Mouse (Mus musculus) left cerebral cortex, adult 6 months (tissue): Measurements from ENCODE around the gene Orm1. TPM values are rescaled to one million over a fixed set of nuclear protein-coding genes. Genes with fewer than 3 reads are reported as not detected.

Experiments
- long read RNA-seq, 2 experiments: library from polyadenylated mRNA; unstranded; transcript quantifications; one replicate each; pipeline ENCODE4 v2.0.0; 2019 to 2020
- polyA plus RNA-seq: library from polyadenylated mRNA; unstranded; fragments of <200 nt; fragmentation: Nextera tagmentation; gene quantifications from 2 replicates; pipeline ENCODE4 v1.2.3, GENCODE M21; 2021

Orm1 gene
- not detected in 2 replicates for polyA plus RNA-seq
- long read RNA-seq, experiment 1 = 0 reads
- long read RNA-seq, experiment 2 = 0 reads

DNA sequence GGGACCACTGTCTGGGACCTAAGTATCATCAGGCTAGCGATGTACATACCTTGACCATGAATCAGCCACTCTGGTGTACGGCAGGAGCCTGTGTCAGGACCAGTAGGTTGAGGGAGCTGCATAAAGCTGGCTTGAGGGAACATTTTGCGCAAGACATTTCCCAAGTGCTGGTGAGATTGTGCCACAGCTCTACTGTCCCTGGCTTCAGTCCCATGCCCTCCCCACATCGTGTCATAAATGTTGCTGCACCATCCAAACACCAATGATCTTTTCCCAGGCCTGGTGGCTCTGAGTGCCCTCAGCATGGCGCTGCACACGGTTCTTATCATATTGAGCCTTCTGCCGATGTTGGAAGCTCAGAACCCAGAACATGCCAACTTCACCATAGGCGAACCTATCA lies at the start of gene Orm1:
Gene Orm1 (plus strand): TSS at position 266 of the 400 bp plus-strand sequence.

DNA sequence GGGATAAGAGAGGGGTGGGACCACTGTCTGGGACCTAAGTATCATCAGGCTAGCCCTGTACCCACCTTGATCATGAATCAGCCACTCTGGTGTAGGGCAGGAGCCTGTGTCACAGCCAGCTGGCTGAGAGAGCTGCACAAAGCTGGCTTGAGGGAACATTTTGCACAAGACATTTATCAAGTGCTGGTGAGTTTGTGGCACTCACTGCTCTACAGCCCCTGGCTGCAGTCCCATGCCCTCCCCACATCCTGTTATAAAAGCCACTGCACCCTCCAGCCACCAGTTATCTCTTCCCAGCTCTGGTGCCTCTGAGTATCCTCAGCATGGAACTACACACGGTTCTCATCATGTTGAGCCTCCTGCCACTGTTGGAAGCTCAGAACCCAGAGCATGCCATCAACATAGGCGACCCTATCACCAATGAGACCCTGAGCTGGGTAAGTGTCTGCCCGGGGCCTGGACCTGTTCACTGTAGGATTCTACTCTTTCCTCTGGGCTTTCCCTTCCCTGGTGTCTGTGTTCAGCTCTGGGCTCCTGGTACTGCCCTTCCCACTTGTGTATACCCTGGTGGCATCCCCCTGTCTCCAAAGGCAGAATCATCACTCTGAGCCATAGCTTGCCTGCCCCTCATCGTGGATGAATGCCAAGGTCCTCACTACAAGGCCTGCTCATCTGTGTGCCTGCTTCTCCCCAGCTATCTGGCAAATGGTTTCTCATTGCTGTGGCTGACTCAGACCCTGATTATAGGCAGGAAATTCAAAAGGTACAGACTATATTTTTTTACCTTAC lies 11.7 kb downstream of the Orm1 start, which contains the start of gene Orm3:
Gene Orm3 (plus strand): TSS at position 286 of the 789 bp plus-strand sequence.

DNA sequence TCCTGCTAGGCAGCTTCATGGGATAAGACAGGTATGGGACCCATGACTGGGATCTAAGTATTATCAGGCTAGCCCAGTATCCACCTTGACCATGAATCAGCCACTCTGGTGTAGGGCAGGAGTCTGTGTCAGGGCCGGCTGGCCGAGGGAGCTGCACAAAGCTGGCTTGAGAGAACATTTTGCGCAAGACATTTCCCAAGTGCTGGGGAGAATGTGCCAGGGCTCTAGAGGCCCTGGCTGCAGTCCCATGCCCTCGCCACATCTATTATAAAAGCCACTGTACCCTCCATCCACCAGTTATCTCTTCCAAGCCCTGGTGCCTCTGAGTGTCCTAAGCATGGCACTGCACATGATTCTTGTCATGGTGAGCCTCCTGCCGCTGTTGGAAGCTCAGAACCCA lies 17.8 kb downstream of the Orm1 start, which contains the start of gene Orm2:
Gene Orm2 (plus strand): TSS at position 300 of the 400 bp plus-strand sequence.

Other genes with a start within 250 kb of the Orm1 start
- not detected in 2 replicates for gene Ambp, start 189.8 kb upstream of the Orm1 start, polyA plus RNA-seq
- gene Kif12, start 172.4 kb upstream of the Orm1 start, polyA plus RNA-seq = not detected in 2 replicates
- 0.23 and 0.37 TPM in 2 replicates for gene Col27a1, start 130.6 kb upstream of the Orm1 start, polyA plus RNA-seq
- gene Orm3, start 11.6 kb downstream of the Orm1 start, polyA plus RNA-seq = not detected in 2 replicates
- not detected in 2 replicates for gene Orm2, start 17.9 kb downstream of the Orm1 start, polyA plus RNA-seq
- gene Akna, start 58.8 kb downstream of the Orm1 start, polyA plus RNA-seq = 0.72 and 0.83 TPM in 2 replicates
- gene Whrn, start 151.4 kb downstream of the Orm1 start, polyA plus RNA-seq = 4.0 and 9.7 TPM in 2 replicates
- gene Atp6v1g1, start 200.2 kb downstream of the Orm1 start, polyA plus RNA-seq = 314 and 330 TPM in 2 replicates
- 8.0 and 9.5 TPM in 2 replicates for gene Tmem268, start 214.2 kb downstream of the Orm1 start, polyA plus RNA-seq